Mouse (Mus musculus) right cerebral cortex, postnatal 4 days (tissue): ENCODE measurements around the gene Zcchc2.

Source experiments
- DNase-seq: peaks from one replicate; pipeline ENCODE4 v3.0.0-alpha.2; 2022

The Zcchc2 gene

DNA sequence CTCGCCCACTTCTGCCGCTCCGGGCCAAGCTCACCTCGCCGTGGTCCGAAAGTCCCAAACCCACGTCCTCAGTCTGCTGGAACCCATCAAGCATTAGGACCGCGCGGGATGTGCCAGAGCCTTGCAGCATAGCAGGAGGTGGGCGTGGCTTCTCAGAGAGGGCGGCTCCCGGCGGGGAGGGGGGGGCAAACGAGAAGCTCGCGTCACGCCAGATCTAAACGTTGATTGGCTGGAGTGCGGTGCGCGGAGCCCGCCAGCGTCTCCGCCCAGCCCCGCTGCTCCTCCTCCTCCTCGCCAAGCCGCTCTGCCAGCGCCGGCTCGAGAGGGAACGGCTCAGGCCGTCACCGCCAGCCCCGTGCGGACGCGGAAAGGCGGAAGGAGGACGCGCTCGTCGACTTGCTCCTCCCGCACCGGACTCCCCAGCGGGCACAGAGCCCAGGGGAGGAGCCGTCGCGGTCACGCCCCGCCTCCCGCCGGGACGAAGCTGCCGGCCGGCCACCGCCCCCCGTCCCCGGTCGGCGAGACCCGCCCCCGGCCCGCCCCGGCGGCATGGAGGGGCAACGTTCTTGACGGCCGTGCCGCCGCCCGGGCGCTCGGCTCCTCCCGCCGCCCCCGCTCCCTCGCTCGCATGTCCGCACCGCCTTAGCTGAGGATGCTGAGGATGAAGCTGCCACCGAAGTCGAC lies at the start of gene Zcchc2:
Zcchc2 (plus strand) TSS at position 269 of the 684 bp plus-strand sequence.
- peak; percentile 98 for DNase-seq

DNA sequence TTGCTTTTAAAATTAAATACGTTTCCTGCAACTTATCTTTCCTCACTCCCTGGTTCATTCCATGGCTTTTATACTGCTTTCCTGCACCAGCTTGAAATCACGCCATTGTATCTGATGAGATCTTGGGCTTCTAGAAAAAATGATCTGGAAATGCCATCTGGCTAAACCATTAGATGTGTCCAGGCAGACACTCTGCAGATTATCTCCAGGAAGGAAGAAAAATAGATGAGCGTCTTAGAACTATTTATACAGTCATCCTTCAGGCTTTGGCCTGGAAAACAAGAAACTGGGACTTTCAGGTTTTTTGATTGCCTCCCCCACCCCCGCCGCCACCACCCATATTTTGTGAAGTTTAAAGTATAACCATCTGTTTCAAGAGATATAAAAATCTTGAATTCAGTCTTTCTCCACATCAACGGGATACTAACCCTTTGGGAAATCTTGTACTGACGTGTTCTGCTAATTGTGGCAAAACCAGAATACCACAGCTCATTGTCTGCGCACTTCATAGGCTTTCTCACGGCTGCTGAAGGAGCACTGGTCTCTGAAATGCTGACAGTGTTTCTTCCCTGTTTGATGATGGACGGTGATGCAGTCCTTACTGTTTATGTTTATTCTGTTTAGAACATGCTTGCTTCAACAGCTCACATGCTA lies 45.2 kb upstream of the Zcchc2 start:
- DNase-seq, result peak; percentile 13

DNA sequence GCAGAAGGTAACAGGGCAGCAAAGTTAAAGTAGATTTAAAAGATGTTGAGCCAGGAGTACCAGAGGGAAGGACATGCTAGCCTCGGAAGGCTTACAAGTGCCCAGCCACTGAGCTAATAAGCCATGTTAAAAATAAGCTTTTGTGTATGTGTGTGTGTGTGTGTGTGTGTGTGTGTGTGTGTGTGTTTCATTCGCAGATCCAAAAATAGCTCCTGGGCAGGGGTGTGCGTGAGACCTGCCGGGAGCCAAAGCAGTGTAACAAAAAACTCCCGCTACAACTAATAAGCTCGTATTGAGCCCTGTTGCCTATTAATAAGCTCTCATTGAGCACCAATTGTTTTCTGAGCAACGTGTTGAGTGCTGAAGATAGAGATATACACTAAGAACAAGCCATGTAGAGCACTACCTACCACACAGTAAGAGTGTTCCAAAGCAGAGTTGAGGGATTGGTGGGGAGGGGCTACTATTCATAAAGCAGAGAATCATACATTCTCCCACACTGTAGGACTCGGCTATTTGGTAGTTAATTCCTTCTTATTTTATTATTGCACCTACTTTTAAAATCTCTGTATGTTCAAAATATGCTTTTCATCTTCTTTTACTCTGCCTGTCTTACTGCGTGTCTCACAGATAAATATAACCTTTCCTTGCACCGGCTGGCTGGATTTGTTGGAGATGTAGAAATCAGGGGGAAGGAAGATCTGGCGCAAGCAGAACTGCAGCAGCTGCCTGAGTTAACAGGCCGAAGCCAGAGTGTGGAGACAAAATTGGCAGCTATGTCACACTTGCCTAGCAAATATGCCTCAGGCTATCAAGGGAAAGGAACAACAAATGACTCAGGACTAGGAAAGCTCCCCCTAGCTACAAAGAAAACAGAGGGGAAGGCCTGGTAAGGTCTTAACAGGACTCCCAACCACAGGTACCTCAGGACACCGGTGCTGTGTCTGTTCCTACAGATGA lies 43.3 kb upstream of the Zcchc2 start:
- peak; percentile 22 for DNase-seq

DNA sequence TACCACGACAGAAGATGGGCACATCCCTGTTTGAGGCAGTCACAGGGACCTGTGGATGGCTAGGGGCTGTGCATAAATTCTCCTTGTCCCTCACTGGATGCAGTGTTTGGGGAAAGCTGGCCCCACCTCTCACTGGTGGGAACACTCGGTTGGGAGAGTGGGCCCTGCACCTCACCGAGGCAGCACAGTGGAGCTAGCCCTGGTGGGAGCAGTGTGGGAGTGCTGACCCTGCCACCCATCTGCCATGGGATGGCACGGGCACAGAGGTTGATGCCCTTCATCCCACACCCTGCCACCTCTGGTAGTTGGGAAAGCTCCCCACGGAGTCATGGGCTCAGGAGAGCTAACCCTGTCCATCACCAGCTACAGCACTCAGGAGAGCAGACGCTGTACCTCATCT lies 41.9 kb upstream of the Zcchc2 start:
- DNase-seq, result peak; percentile 2

DNA sequence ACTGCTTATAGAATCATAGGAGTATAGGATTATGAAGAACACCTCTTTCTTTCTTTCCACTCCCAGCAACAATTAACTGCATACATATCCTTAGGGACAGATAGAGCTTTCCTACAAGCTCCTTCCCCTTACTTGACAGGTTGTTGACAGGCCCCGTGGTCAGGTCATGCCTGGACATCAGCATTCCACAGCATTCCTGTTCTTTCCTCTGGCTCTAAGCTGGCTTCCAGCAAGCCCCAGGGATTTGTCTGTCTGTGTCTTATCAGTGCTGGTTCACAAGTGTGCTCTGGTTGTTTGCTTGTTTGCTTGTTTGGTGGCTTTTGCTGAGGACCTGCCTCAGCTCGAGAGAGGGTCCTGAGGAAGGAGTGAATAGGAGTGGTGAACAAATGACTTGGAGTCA lies 36.6 kb upstream of the Zcchc2 start:
- no peak for DNase-seq

DNA sequence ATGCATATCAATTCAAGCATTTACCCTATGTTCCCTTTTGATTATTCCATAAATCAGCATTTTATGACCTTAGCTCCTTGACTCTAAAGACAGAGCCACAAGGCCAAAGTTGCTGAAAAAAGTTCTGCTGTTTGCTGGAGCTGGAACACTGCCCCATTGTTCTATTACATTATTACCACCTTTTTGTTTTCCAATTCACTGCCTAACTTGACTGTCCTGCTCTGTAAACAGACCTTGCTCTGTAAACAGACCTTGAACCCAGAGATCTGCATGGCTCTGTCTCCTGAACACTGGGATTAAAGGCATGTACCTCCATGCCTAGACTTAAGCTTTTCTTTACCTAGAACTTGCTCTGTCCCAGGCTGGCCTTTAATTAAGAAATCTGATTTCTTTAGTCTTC lies 36.2 kb upstream of the Zcchc2 start:
- no peak for DNase-seq

DNA sequence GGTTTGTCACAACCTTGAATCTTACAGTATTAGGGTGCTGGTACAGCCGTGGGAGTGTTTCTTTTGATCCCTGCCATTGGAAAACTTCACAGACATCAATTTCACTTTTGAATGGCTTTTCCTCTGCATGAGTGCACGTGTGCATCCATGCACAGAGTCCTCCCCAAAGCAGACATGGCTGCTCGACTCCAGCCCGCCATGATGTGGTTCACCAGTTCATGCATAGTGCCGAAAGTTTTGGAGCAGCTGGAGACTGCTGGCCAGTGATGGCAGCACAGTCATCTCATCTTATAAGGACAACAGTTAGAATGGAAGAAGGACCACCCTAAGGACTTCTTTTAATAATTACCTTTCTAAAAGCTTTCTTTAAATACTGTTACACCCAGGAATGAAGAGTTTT lies 34.1 kb upstream of the Zcchc2 start:
- no peak for DNase-seq

DNA sequence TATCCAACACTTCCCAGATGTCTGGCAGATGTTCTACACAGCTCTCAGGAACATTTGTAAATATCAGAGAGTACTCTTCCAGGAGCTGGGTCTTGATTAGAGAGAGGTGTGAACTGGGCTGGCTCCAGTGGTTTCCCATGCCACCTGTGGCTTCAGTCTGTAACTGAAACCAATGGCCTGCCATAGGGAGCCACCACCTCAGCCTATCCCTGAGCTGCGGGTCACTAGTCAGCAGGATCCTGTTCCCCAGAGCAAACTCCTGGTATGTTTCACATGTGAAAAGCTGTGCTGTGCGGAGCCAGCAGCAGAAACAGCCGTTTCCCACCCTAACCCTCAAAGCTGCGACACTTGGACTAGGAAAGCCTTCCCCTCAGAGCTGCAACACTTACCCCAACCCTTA lies 28.7 kb upstream of the Zcchc2 start:
- no peak for DNase-seq

DNA sequence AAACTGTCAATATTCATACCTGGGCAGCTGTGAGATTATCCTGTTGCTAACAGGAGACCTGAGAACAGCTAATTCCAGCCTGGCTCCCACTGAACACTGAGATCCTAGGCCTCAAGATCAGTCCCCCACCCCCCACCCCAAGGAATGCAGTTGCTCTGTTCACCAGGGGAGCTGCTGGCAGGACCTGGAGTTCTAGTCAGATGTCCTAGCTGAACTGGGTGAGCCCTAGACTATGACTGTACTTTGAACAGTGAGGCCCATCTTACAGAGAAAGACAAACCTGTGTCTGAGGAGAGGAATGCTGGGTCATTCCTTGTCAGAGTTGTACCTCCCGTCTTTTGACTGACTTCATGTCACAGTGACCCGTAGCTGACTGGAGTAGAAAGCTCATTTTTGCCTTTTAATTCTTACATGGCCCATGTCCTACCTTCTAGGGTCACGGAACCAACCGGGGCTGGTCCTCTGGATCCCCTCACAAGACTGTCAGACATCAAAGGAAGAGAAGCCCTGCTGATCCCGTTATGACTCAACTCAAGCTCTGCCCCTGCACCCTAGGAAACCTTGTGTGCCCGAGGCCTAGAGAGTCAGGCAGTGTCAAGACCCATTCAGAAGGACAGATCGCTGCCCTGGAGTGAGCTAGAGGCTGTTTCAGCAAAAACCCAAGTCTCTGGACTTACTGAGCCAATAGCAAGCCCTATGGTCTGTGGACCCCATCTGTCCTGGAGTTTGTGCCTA lies 28.0 kb upstream of the Zcchc2 start:
- DNase-seq, result no peak

DNA sequence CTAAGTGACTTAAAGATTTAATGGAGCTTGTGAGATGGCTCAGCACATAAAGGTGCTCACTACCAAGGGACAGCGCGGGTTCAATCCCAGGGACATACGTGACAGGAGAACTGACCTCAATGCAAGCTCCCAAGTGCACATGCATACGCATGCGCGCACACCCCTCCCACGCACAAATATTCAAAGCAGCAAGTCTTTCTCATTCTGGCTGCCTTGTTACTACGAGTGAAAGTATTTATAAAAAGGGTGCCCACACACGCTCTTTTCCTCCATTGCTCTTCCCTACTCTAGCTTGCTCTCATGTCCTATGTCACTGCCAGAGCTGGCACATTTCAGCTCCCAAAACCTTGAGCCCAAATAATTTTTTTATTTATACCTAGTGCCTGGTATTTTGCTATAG lies 27.4 kb upstream of the Zcchc2 start:
- DNase-seq, result no peak

DNA sequence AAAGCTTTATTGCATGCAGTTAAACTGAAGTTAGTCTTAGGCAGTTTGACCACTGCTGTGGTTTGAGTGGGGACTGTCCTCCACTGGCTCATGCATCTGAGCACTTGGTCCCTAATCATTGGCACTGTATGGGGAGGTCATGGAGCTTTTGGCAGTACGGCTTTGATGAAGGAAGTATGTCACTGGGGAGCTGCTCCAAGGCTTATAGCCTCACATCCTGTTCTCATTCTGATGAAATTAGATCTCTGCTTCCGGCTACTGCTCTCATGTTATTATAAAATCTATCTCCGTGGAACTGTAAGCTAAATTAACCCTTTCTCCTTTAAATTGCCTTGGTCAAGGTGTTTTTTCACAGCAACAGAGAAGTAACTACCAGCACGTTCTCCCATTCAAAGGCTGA lies 25.7 kb upstream of the Zcchc2 start:
- no peak for DNase-seq

DNA sequence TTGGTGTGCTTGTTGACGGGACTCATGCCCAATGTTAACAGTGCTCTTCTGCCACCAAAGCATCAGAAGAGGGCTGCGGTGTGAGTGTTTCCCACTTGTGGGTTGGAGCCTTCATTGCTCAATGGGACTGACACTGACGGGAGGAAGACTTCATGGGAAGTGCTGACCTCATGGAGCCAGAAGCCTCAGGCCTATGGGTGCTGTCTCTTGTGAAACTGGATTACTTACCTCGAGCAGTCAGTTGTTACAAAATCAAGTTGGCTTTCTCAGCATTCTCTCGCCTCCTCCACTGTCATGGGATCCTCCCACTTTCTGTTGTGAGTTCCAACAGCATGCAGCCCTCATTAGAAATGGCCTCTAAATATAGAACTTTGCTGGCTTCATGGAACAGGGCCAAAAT lies 25.0 kb upstream of the Zcchc2 start:
- DNase-seq, result no peak

DNA sequence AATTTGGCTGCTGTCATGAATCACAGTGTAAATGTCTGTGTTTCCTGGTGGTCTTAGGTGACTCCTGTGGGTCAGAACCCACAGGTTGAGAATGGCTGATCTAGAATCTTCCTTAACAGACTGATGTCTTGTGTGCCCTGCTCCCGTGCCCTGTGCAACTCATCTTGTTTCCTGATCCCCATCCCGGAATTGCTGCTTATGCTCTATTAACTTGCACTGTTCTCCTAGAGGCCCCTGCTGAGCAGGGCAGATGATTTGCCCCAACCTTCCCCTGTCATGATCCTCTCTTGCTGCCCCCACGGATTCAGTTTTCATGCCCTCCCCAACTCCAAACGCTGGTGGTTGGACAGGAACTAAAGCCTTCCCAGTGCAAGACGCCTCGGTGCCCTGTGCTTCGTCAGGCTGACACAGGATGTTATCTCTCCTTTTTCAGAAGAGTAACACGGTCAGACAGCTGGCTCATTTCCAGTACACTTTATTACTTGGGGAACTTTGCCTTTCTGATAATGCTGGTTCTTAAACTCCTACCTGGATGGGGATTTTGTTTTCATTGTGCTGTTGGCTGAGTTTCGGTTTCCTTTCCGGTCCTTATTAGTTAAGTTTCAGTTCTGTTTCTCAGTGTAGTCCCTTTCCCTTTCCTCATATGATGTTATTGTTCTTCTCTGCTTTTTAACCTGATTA lies 18.6 kb upstream of the Zcchc2 start:
- DNase-seq, result no peak

DNA sequence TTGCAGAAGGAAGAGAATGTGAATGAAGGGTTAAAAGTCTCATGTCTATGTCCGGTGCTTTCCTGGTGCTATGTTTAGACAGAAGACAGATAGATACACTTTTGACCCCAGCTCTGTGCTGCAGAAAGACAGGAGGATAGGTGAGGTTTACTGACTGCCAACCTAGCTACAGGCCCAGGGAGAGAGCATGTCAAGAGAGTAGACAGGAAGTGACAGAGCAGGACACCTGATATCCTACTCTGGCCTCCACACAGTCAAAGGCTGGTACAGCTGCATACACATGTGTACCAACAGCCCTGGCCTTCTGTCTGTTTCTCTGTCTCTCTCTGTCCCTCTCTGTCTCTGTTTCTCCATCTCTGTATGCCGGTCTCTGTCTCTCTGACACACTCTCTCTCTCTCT lies 16.2 kb upstream of the Zcchc2 start:
- DNase-seq, result no peak

DNA sequence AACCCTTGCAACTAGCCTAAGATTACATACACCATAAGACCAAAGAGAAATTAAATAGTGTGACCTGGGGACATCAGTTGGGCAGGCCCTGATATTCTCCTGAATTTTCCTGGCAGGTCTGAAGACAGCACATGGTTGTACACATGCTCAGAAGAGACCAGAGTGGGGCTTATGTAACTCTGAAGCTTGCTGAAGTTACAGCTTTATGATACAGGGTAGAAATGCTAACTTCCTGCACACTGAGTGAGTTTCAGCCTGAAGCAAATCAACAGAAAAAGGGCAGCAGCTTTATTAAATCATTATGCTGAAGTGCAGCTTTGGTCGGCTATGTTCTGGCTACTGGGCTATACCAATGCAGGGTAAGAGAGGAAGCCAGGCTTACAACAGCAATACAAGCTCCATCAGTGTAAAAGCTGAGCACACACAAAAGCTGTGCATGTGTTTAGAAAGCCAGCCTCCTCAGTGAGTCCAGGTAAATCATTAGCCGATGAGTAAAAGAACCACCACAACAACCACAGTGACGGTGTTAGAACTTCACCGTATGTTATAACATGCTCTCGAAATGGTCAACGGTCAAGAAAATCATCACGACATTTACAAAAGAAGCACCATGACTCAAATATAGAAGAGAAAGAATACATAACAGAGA lies 12.6 kb upstream of the Zcchc2 start:
- DNase-seq, result no peak

DNA sequence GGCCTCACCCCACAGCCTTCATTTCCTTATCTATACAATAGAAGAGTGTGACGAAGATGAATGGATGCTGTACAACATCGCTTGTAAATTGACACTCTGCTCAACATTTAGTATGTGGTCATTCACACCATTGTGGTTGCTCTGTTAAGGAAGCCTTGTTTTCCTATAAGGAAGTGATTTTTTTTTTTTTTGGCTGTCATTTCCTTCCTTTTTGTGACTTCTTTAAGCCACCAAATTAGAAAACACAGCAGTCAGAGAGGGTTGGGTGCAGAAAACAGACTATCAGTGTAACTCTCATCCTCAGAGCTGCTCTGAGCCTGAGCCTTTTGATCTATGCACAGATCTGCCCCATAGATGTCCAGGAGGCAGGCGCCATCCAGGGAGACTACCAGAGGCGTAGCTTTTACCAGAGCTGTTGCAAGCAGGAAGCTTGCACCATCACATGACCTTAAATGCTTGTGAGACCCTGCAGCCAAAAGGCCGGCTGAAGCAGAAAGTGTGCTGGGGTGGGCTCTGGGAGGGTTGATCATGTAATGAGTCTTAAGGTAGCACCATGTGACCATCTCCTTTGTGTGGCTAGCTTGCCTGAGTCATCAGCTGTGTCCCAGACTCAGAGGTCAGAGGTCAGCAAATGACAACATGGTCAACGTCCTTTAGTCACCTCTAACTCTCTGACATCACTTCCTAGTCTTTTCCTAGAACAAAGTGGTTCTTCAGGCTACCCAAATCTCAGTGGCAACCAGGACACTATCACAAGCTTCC lies 9.2 kb upstream of the Zcchc2 start:
- DNase-seq, result no peak

DNA sequence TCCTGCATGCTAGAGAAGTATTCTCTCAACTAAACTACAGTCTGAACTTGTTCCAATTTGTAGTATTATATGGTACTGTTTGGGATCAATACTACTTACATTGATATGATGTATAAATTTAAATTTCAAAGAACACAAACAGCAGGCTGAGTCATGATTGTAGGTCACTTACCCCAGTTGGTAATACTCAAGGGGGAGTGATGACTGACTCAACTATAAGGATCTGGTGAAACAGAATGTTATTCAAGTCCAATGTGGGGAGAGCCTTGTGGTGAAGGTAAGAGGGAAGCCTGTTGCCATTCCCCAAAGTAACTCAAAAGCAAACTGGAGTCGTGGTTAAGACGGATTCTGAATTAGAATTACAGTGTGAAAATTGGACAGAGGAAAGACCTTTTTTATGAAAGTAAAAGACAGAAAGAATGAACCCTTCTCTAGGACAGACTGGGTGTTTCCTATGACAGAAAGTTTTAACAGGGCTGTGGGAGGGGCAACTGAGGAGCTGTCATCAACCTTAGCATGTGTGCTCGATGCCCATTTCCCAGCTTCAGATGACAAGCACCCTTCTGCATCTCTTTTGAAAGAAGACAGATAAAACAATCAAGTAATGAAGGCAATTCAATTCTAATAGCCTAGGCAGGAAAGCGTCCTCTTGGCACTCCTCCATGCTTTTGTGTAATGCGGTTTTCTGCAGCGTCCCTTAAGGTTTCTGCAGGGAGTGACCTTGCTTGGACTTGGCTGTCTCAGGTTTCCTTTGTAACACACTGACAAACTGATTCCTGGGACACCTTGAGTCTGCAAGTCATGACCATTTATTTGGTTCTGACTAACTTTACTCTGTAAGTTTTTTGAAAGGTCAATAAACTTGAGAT lies 7.5 kb upstream of the Zcchc2 start:
- DNase-seq, result no peak

DNA sequence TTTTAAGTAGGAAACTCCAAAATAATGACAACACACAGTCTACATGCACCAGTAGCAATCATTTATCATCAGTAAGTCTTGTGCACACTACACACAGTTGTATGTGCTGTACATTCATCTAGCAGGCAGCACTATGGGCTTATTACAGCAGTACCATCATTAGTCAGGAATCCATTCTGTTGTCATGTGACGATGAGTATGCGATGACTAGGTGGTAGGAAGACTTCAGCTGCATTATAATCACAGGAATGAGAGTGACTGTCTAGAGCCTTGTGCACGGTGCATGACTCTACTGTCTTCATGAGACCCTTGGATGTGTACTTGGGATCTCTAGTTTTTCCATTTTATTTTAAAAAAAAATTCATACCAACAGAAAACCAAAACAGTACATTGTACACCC lies 6.0 kb upstream of the Zcchc2 start:
- no peak for DNase-seq

DNA sequence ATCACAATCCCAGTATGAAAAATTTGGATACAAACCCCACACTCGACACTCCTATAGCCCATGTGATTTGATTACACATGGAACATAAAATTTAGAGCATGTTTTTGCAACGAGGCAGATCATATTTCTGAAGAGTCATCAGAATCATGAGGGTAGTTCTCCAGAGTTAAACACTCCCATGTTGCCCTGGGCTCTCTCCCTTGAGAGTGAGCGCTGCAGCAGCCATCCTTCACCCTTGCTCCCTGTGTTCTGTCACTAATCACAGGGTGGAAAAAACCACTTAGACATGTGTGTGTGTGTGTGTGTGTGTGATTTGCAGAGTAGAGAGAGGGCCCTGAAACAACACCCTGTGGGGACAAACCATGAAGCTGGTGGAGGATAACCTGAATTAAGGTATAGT lies 2.0 kb upstream of the Zcchc2 start:
- no peak for DNase-seq
